In genomic region chr17:5756065-5756464, GRCm38 (mm10) we compare ENCODE assay signal across 12 mouse cellular contexts.
"Had no signal": no experiment of that assay in that cellular context is flagged by ENCODE, and none has a peak within 500 bp of the region (broad histone marks: within the 10 kb centered on the region; RNA-seq: fewer than 3 reads in every experiment).

No protein-coding gene starts in this region.

- H3K27ac ChIP-seq: kidney, postnatal 0 days; layer of hippocampus, adult 2 months; limb, embryonic 10.5 days; liver, embryonic 14.5 days; midbrain, embryonic 13.5 days; neural tube, embryonic 15.5 days; stomach, embryonic 15.5 days had no signal

- H3K9me3 ChIP-seq: limb, embryonic 10.5 days; midbrain, embryonic 13.5 days; neural tube, embryonic 15.5 days; stomach, embryonic 15.5 days had no signal

- H3K9ac ChIP-seq: liver, embryonic 14.5 days; midbrain, embryonic 13.5 days; neural tube, embryonic 15.5 days; stomach, embryonic 15.5 days had no signal

- H3K4me2 ChIP-seq: midbrain, embryonic 13.5 days; neural tube, embryonic 15.5 days; stomach, embryonic 15.5 days had no signal

- ATAC-seq: intestine, postnatal 0 days; lung, postnatal 0 days; midbrain, embryonic 13.5 days had no signal

- H3K4me3 ChIP-seq: layer of hippocampus, adult 2 months; limb, embryonic 10.5 days; midbrain, embryonic 13.5 days; neural tube, embryonic 15.5 days; stomach, embryonic 15.5 days had no signal

- H3K36me3 ChIP-seq: limb, embryonic 10.5 days; midbrain, embryonic 13.5 days; neural tube, embryonic 15.5 days; stomach, embryonic 15.5 days had no signal

- H3K27me3 ChIP-seq: midbrain, embryonic 13.5 days; neural tube, embryonic 15.5 days; stomach, embryonic 15.5 days had no signal

- DNase-seq: kidney, adult 9 months; lung, adult 2 months; lung, postnatal 36 days had no signal
